Mouse (Mus musculus) neutrophil, adult 65 days (primary cell): ENCODE measurements around the gene Gm28036. TPM values are rescaled to one million over a fixed set of nuclear protein-coding genes. Genes with fewer than 3 reads are reported as not detected.

Source experiments
- total RNA-seq: library from RNA; stranded (reverse); gene quantifications from 2 replicates; pipeline ENCODE4 v1.2.4, GENCODE M21; 2023

The Gm28036 gene
- total RNA-seq: 9.9 and 20.0 TPM in 2 replicates

DNA sequence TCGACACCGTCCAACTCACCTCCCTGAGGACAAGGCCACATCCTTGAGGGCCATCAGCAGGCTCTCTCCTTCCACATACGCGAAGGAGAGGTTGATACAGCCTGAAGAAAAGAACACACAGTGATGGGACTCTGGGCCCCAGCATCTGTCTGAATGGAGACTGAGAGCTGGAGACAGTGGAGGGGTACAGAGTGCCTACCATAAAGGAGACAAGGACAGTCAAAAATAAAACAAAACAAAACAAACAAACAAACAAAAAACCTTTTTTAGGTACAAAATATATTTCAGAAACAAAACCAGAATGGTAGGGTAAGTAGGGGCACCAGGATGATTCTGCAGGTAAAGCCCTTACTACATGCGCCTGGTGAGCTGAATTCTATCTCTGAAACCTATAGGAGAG, at the start of gene Gm28036:
Gm28036 (minus strand) TSS at position 101 of the 400 bp plus-strand sequence.

DNA sequence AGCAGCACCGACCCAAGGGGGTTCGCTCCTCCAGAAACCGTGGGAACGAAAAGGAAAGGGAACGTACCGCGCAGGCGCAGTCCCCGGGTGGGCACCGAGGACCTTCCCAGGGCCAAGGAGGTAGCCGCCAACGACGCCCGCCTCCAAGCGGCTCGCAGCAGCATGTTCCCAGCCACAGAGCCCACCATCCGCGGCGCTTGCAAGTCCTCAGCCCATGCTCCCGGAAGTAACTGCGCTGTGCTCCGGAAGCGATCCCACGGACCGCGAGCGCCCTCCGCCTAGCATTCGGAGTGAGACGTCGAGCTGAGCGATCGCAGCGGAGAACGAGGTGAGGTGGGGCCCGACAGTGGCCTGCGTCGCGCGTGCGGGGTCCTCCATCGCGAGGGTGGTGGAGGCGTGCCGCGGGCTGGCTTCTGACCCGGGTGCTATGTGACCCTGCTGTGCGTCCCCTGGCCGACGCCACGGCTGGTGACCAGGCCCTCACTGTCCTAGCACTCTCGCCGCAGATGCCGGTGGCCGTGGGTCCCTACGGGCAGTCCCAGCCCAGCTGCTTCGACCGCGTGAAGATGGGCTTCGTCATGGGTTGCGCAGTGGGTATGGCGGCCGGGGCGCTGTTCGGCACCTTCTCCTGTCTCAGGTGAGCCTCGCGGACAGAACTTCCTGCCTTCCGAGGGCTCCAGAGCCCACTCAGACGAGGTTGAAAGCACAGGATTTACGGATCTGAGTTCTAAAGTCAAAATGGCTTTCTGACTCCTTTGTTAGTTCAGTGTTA, 17.2 kb upstream of the Gm28036 start, which contains the start of the genes Romo1 and Nfs1:
Romo1 (plus strand) TSS at position 87 of the 772 bp plus-strand sequence.
Nfs1 (minus strand) TSS at position 234 of the 772 bp plus-strand sequence.

DNA sequence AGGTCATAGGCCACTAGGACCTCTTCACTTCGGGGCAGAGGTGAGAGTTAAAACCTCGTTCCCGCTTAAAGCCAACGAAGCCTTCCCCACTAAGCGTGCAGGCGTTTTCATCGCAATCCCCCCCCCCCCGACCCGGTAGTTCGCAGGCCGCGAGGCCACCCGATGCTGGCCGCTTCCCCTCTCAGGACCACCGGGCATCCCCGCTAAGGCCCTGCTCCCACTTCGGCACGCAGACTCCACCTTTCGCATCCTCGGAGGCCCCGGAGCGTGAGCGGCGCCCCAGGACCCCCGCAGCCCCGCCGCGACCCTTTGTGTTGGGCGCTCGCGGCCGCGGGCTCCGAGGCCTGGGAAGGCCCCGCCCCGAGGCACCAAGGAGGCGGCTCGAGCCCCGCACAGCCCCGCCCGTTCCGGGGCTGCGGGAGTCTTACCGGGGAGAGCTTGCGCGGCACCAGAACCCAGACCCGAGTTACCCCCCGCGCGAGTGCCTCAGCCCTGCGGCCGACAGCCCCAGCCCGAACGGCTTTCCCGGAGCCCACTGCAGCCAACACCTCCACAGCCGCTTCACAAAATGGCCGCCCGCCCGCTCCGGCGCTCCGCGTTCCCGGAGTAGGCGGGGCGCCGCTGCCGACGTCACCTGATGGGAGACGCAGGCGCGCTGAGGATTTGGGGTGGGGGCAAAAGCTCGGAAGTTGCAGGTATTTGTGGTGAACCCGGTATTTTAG, 15.4 kb downstream of the Gm28036 start, which contains the start of the genes Cpne1 and Rbm12:
Cpne1 (minus strand) TSS at position 608 of the 722 bp plus-strand sequence.
Rbm12 (minus strand) TSS at position 621 of the 722 bp plus-strand sequence.

DNA sequence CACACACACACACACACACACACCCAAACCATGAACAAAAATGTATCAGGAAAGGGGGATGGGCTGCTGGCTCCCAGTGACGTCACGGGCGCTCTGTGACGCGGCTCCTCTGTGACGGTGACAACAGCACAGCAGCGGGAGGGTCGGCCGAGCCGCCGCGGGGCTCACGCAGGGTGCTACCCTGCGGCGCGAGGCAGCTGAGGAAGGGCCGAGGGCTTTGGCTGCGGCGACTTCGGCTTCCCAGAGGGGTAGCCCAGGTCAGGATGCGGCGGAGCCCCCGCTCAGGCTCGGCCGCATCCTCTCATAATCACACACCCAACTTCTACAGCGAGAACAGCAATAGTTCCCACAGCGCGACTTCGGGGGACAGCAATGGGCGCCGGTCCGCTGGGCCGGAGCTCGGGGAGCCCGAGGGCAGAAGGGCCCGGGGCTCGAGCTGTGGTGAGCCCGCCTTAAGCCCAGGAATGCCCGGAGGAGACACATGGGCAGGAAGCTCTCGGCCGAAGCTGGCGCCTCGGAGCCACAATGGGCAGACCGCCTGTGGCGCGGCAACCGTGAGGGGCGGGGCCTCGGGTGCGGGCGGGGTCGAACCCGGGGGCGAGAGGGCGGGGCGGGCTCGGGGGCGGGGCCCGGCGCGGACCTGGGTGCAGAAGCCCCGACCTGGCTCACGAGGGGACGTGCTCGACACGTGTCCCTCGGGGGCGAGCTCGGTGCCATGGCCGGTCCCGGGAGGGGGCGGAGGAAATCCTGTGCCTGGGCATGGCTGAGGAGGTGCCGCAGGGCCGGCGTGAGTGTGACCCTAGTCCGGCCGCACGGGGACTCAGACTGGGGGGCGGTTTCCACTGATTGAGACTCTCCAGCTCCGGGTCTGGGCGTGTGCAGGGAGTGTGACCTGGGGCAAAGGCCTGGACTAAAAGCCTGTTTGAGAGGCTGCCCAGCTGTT, 61.5 kb downstream of the Gm28036 start, which contains the start of gene Spag4:
Spag4 (plus strand) TSS at position 77 of the 943 bp plus-strand sequence.

DNA sequence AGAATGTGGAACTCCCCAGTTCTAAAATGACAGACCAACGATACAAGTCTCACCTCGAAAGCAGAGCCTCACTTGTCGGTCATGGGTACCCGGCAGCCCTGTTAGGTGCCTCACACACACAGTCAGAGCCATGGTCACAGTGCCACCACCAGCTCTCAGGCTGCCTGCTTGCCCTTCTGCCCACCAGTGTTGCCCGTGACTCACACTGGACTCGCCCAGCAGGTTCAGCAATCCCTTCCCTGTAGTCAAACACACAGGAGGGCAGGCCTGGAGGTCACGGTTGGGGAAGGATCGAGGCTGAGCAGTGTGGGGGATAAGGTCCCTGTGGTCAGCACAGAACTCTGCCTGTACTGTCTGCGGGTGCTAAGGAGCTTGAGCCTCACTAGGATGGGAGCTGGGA, 74.1 kb downstream of the Gm28036 start, which contains the start of gene Fer1l4:
Fer1l4 (minus strand) TSS at position 132 of the 400 bp plus-strand sequence.

Other genes starting within 250 kb of the Gm28036 start
- 9.8 and 13.0 TPM in 2 replicates for gene Uqcc1, start 196.8 kb downstream of the Gm28036 start, total RNA-seq
- gene Gm15557, start 186.4 kb downstream of the Gm28036 start, total RNA-seq: not detected in 2 replicates
- not detected in 2 replicates for gene Gdf5, start 181.7 kb downstream of the Gm28036 start, total RNA-seq
- gene Cep250, start 170.6 kb downstream of the Gm28036 start, total RNA-seq: 57.4 and 85.4 TPM in 2 replicates
- not detected in 2 replicates for gene 6430550D23Rik, start 119.1 kb downstream of the Gm28036 start, total RNA-seq
- gene Ergic3, start 119.0 kb downstream of the Gm28036 start, total RNA-seq: 57.4 and 60.2 TPM in 2 replicates
- not detected in 2 replicates for gene Fer1l4, start 74.1 kb downstream of the Gm28036 start, total RNA-seq
- 0.43 and 0.85 TPM in 2 replicates for gene Spag4, start 61.9 kb downstream of the Gm28036 start, total RNA-seq
- 65.0 and 74.0 TPM in 2 replicates for gene Cpne1, start 15.1 kb downstream of the Gm28036 start, total RNA-seq
- gene Rbm12, start 15.1 kb downstream of the Gm28036 start, total RNA-seq: 17.7 and 19.8 TPM in 2 replicates
- gene Romo1, start 16.9 kb upstream of the Gm28036 start, total RNA-seq: 41.2 and 53.9 TPM in 2 replicates
- gene Nfs1, start 17.1 kb upstream of the Gm28036 start, total RNA-seq: 14.0 and 18.5 TPM in 2 replicates
- 1,780 and 2,284 TPM in 2 replicates for gene Rbm39, start 53.1 kb upstream of the Gm28036 start, total RNA-seq
- 30.1 and 44.3 TPM in 2 replicates for gene Phf20, start 69.4 kb upstream of the Gm28036 start, total RNA-seq
- gene Cnbd2, start 185.2 kb upstream of the Gm28036 start, total RNA-seq: 6.1 and 11.3 TPM in 2 replicates
- 148 and 170 TPM in 2 replicates for gene Scand1, start 185.6 kb upstream of the Gm28036 start, total RNA-seq